Mouse (Mus musculus) lung, adult 2 months (tissue): ENCODE measurements at regions not wholly inside any gene's neighbourhood (a gene's known extent, or its start where the extent isn't known, plus 50 kb on each side); places are given as distances from the start of the nearest gene placed in this dataset.

Source experiments
- CTCF ChIP-seq: fragments of 200-500 bp; IDR thresholded peaks from 2 replicates; pipeline ENCODE4 v1.5.1; 2011; ENCODE audit warnings: mild to moderate bottlenecking, low read length, control low read depth; ENCODE audit not compliant: insufficient read depth
- POLR2A ChIP-seq: fragments of 200-500 bp; IDR thresholded peaks from 2 replicates; pipeline ENCODE4 v1.6.1; 2011; ENCODE audit warnings: low read depth, mild to moderate bottlenecking, control low read depth, low read length, borderline replicate concordance; ENCODE audit errors: extremely low read depth

DNA sequence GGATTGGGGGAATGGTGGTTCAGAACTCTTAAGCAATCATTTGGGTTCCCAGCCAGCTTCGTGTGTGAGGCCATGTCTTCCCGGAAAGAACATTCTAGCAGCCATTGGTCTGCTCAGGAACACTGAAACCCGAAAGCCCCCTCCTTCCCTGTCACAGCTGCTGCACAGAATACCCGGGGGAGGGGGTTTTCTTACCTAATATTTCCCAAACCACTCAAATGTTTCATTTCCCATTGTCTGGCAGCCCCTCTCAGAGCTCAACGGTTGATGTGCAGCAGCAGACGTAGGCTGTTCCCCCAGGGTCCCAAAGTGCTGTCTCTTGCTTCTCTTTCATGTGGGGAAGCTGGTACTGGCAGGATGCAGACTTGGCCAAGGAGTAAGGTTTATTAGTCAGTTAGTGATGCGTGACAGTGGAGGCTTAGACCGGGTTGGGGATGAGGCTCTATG is 132.4 kb downstream of the 2410131K14Rik start:
- TF ChIP-seq POLR2A (no peak), CTCF (no peak)
